Mouse (Mus musculus) limb, embryonic 14.5 days (tissue): Measurements from ENCODE around the gene Tmem52b. TPM values are rescaled to one million over a fixed set of nuclear protein-coding genes. Genes with fewer than 3 reads are reported as not detected.

Source experiments
- ATAC-seq: fragments of 200-750 bp; cut with Nextera tagmentation; 2 replicates; pipeline ENCODE4 v1.8.0; 2017; ENCODE audit warnings: low read depth, moderate number of reproducible peaks, moderate TSS enrichment; ENCODE audit not compliant: low FRiP score
- DNase-seq: peaks from one replicate; pipeline ENCODE4 v3.0.0-alpha.2; 2015; ENCODE audit warnings: low spot score
- H3K27ac ChIP-seq: fragments of 300-500 bp; sonication (generic); replicated peaks from 2 replicates; pipeline ENCODE4 v1.5.1; 2014; ENCODE audit warnings: low read depth, mild to moderate bottlenecking, low read length, moderate library complexity, mixed read lengths
- H3K27me3 ChIP-seq: fragments of 300-500 bp; sonication (generic); 2 replicates; pipeline ENCODE4 v1.6.1; 2014; ENCODE audit warnings: low read length, mixed read lengths; ENCODE audit not compliant: control insufficient read depth, insufficient read depth
- H3K36me3 ChIP-seq: fragments of 300-500 bp; sonication (generic); 2 replicates; pipeline ENCODE4 v1.6.1; 2014; ENCODE audit warnings: mild to moderate bottlenecking, low read length, moderate library complexity, mixed read lengths; ENCODE audit not compliant: control insufficient read depth, insufficient read depth
- H3K4me1 ChIP-seq: fragments of 300-500 bp; sonication (generic); 2 replicates; pipeline ENCODE4 v1.6.1; 2014; ENCODE audit warnings: antibody characterized with exemption, low read length, mixed read lengths; ENCODE audit not compliant: control insufficient read depth, insufficient read depth
- H3K4me2 ChIP-seq: fragments of 300-500 bp; sonication (generic); replicated peaks from 2 replicates; pipeline ENCODE4 v1.6.1; 2014; ENCODE audit warnings: low read depth, mild to moderate bottlenecking, low read length, moderate library complexity; ENCODE audit not compliant: severe bottlenecking
- H3K4me3 ChIP-seq: fragments of 300-500 bp; sonication (generic); replicated peaks from 2 replicates; pipeline ENCODE4 v1.5.1; 2014; ENCODE audit warnings: low read length
- H3K9ac ChIP-seq: fragments of 300-500 bp; sonication (generic); 2 replicates; pipeline ENCODE4 v1.6.1; 2014; ENCODE audit warnings: mild to moderate bottlenecking, low read depth, low read length, moderate library complexity; ENCODE audit not compliant: severe bottlenecking
- H3K9me3 ChIP-seq: fragments of 300-500 bp; sonication (generic); 2 replicates; pipeline ENCODE4 v1.6.1; 2016; ENCODE audit warnings: low read length; ENCODE audit not compliant: control insufficient read depth
- POLR2A ChIP-seq: fragments of 200-500 bp; IDR thresholded peaks from 2 replicates; pipeline ENCODE4 v1.8.0; 2012; ENCODE audit warnings: inconsistent platforms, mild to moderate bottlenecking, moderate library complexity, borderline replicate concordance; ENCODE audit not compliant: insufficient read depth, insufficient read length; ENCODE audit errors: extremely low read depth
- WGBS: fragments of 180-500 bp; shearing (Covaris S2); extraction: QIAGEN DNeasy Blood & Tissue Kit; methylation state at CpG from one replicate; pipeline ENCODE4 v1.1.7; 2014; 5-methylcytosine and 5-hydroxymethylcytosine counted together
- polyA plus RNA-seq, 2 experiments: library from polyadenylated mRNA; depleted of rRNA in 1 of 2; stranded (reverse) in 1 of 2; unstranded in 1 of 2; fragments of >200 nt; fragmentation: Nextera tagmentation in 1 of 2; extraction: Ambion mirVana in 1 of 2; gene quantifications; 2 replicates each; pipeline versions ENCODE4 v1.2.1 to v1.2.3; 2012 to 2014

The Tmem52b gene
- polyA plus RNA-seq (2012; rRNA removed), result not detected in 2 replicates
- polyA plus RNA-seq (2014; fragmentation: Nextera tagmentation; extraction: Ambion mirVana), result not detected in 2 replicates

GRCm38 (mm10) chr6:129512367-129512766 lies at the start of gene Tmem52b:
Tmem52b (plus strand) TSS chr6:129512555.
- Histone ChIP-seq H3K27ac (no peak within 1 kb of the TSS), H3K4me3 (no peak within 1 kb of the TSS), H3K4me2 (0 out of 2 replicates have a peak within 1 kb of the TSS, but pooled peaks have one; percentile 21), H3K27me3 (no peaks in the 10 kb centered on the region), H3K9ac (no peak within 1 kb of the TSS), H3K36me3 (no peaks in the 10 kb centered on the region), H3K9me3 (no peaks in the 10 kb centered on the region), H3K4me1 (peaks cover 9% of the 10 kb centered on the region)
- 22% methylated on average over 3 of the region's 3 CpGs for WGBS
- ATAC-seq, result no peak
- DNase-seq, result no peak
- no peak for TF ChIP-seq POLR2A

GRCm38 (mm10) chr6:129471386-129471785 lies 41.0 kb upstream of the Tmem52b start:
- no peak overlapping the region for H3K9ac ChIP-seq
- no peak for ATAC-seq
- WGBS, result 91% methylated on average over 6 of the region's 6 CpGs
- no peaks in the 10 kb centered on the region for H3K9me3 ChIP-seq
- TF ChIP-seq POLR2A, result no peak
- no peak overlapping the region for H3K4me3 ChIP-seq
- DNase-seq, result no peak
- no peaks in the 10 kb centered on the region for H3K4me1 ChIP-seq
- no peak overlapping the region for H3K4me2 ChIP-seq
- H3K36me3 ChIP-seq, result no peaks in the 10 kb centered on the region
- no peaks in the 10 kb centered on the region for H3K27me3 ChIP-seq
- no peak overlapping the region for H3K27ac ChIP-seq

- Histone ChIP-seq H3K27ac (no peak overlapping the region), H3K4me2 (no peak overlapping the region), H3K4me1 (no peaks in the 10 kb centered on the region), H3K36me3 (no peaks in the 10 kb centered on the region), H3K9me3 (no peaks in the 10 kb centered on the region), H3K4me3 (no peak overlapping the region), H3K27me3 (no peaks in the 10 kb centered on the region), H3K9ac (no peak overlapping the region)
- TF ChIP-seq POLR2A, result no peak
- no peak for ATAC-seq
- no peak for DNase-seq
- WGBS, result 60% methylated on average over 5 of the region's 5 CpGs
These were observed 39.7 kb upstream of the Tmem52b start for GRCm38 (mm10) chr6:129472627-129473026.

GRCm38 (mm10) chr6:129476404-129477126 lies 35.8 kb upstream of the Tmem52b start:
- ATAC-seq, result no peak
- H3K9me3 ChIP-seq, result no peaks in the 10 kb centered on the region
- H3K36me3 ChIP-seq, result no peaks in the 10 kb centered on the region
- H3K4me2 ChIP-seq, result no peak overlapping the region
- no peak overlapping the region for H3K9ac ChIP-seq
- no peak overlapping the region for H3K4me3 ChIP-seq
- DNase-seq, result peak; percentile 42
- WGBS, result 31% methylated on average over 13 of the region's 13 CpGs
- H3K27ac ChIP-seq, result no peak overlapping the region
- no peaks in the 10 kb centered on the region for H3K27me3 ChIP-seq
- no peaks in the 10 kb centered on the region for H3K4me1 ChIP-seq
- TF ChIP-seq POLR2A, result no peak

GRCm38 (mm10) chr6:129480089-129480958 lies 32.0 kb upstream of the Tmem52b start:
- WGBS, result 68% methylated on average over 8 of the region's 8 CpGs
- ATAC-seq, result no peak
- no peak overlapping the region for H3K27ac ChIP-seq

More at GRCm38 (mm10) chr6:129480089-129480958, 32.0 kb upstream of the Tmem52b start:
- H3K4me2 ChIP-seq, result no peak overlapping the region
- no peak for TF ChIP-seq POLR2A
- H3K9me3 ChIP-seq, result no peaks in the 10 kb centered on the region
- H3K36me3 ChIP-seq, result no peaks in the 10 kb centered on the region
- no peak overlapping the region for H3K9ac ChIP-seq
- no peaks in the 10 kb centered on the region for H3K4me1 ChIP-seq
- no peak overlapping the region for H3K4me3 ChIP-seq
- no peaks in the 10 kb centered on the region for H3K27me3 ChIP-seq
- no peak for DNase-seq
